Mouse (Mus musculus) NIH3T3 (cell line): ENCODE data around the gene Pilrb1.
"Not testable (repeated sequence)": the region's sequence is repeated elsewhere in the genome, so short reads cannot be mapped to it uniquely, and the experiment has no call there.

Experiments used
- DNase-seq: peaks from one replicate; pipeline ENCODE4 v3.0.0-alpha.2; 2012; ENCODE audit warnings: low read depth

The Pilrb1 gene

DNA sequence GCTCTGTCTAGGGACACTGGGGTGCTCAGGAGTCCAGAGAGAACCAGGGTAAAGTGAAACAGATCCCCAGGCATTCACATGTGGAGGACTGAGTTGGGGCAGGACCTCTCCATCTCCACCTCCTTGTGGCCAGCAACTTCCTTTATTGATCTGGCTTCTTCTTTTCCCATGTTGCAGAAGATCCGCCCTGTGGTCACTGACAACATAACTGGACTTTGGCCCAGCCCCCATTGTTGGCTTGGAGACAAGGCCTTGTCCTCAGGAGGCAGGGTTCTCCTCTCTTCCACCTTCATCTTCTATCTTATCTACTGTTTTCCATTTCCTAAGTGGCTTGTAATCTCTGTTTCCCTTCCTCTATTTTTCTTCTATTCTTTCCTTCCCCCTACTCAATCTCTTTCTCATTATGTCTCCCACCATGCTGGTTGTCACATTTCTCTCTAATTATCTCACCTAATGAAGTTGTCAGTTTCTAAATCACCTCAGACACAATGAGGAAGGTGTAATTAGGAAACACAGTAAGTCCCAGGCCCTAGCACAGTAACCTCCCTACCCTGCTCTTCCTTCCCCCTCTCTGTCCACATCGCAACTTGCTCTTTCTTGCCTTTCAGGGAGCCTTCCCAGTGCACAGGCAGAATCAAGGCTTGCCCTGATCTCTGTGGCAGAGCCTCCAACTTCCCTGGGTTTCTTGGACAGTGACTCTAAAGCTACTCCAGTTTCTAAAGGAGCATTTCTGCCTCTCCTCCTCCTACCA is at the start of gene Pilrb1:
Pilrb1 (minus strand) TSS at position 147 of the 751 bp plus-strand sequence.
- DNase-seq = not testable (repeated sequence)

GRCm38 (mm10) chr5:137897812-137898211 is 39.9 kb upstream of the Pilrb1 start:
- DNase-seq = no peak

GRCm38 (mm10) chr5:137892954-137893353 is 35.0 kb upstream of the Pilrb1 start:
- DNase-seq = no peak

- DNase-seq = peak; percentile 8
Measured at GRCm38 (mm10) chr5:137887666-137888065, 29.8 kb upstream of the Pilrb1 start.

DNA sequence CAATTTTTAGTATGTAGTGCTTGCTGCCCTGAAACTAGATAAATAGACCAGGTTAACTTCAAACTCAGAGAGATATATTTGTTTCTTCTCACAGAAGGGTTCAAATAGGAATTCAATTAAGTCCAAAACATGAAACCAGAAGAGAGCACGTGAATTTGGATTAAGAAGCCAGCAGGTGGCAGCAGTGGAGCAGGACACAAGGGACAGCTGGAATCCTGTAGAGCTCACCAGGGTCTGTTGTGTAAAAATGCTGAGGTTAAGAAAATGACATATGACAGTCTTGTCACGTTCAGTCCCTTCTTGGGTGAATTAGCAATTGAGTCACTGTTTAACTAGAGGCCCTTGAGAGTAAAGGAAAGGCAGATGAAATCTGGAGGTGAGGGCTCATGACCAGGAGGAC is 28.0 kb upstream of the Pilrb1 start:
- DNase-seq = peak; percentile 80

GRCm38 (mm10) chr5:137883345-137883744 is 25.4 kb upstream of the Pilrb1 start:
- no peak for DNase-seq

GRCm38 (mm10) chr5:137882922-137883321 is 25.0 kb upstream of the Pilrb1 start:
- DNase-seq = no peak

DNA sequence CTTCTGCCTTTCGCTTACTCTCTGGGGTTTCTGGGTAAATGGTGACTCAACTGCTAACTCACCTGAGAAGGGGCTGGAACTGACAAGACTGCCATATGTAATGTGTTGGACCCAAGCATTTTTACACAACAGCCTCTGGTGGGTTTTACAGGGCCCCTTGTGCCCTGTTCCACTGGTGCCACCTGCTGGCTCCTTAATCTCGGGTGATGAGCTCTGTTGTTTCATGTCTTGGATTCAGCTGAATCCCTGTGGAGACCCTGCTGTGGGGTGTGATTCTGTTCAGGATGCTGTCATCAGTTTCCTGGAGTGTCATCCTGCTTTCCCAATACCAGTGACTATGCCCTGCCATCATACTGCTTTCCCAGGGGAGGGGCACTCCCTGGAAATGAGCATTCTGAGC is 20.0 kb upstream of the Pilrb1 start:
- DNase-seq = peak; percentile 39

- DNase-seq = no peak
Measured at GRCm38 (mm10) chr5:137875054-137875453, 17.1 kb upstream of the Pilrb1 start.

DNA sequence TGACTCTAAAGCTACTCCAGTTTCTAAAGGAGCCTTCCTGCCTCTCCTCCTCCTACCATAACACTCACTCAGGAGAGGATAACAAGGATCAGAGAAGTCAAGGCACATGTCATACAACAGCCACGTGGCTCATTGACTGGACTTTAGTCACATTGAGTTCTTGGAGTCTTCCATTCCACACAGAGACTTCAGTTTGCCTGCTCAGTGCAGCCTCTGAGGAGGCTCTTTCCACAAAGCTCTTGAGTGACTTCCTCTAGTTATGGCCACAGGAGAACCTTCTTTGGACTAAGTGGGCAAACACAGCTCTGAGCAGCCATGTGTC is 14.4 kb upstream of the Pilrb1 start:
- not testable (repeated sequence) for DNase-seq

DNA sequence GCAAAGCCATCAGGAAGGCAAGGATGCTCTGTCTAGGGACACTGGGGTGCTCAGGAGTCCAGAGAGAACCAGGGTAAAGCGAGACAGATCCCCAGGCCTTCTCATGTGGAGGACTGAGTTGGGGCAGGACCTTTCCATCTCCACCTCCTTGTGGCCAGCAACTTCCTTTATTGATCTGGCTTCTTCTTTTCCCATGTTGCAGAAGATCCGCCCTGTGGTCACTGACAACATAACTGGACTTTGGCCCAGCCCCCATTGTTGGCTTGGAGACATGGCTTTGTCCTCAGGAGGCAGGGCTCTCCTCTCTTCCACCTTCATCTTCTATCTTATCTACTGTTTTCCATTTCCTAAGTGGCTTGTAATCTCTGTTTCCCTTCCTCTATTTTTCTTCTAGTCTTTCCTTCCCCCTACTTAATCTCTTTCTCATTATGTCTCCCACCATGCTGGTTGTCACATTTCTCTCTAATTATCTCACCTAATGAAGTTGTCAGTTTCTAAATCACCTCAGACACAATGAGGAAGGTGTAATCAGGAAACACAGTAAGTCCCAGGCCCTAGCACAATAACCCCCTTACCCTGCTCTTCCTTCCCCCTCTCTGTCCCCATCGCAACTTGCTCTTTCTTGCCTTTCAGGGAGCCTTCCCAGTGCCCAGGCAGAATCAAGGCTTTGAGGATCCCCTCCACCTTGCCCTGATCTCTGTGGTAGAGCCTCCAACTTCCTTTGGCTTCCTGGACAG is 13.9 kb upstream of the Pilrb1 start, which contains the start of gene Pilrb2:
Pilrb2 (minus strand) TSS at position 172 of the 737 bp plus-strand sequence.
- DNase-seq = not testable (repeated sequence)

DNA sequence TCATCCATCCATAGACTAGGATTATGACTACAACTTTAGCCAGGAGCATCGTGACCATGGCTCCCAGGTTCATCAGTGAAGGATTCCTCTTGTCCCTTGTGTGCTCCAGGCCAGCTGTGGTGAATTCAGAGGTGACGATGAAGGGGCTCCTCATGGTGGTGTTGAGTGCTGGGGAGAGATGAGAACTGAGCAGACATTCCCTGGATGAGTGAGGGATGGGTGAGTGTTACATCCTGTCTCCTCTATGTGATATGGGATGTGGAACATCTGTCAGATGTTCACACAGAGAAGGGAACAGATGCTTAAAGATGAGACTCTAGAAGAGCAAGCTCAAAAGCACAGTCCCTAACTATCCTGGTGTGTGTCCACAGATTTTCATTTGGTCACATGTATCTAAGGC is 10.7 kb upstream of the Pilrb1 start:
- not testable (repeated sequence) for DNase-seq

- not testable (repeated sequence) for DNase-seq
Measured at GRCm38 (mm10) chr5:137864008-137864407, 6.1 kb upstream of the Pilrb1 start.

- not testable (repeated sequence) for DNase-seq
Measured at GRCm38 (mm10) chr5:137856870-137857269, 1.0 kb downstream of the Pilrb1 start.

GRCm38 (mm10) chr5:137854907-137855306 is 3.0 kb downstream of the Pilrb1 start:
- not testable (repeated sequence) for DNase-seq

GRCm38 (mm10) chr5:137850313-137850712 is 7.6 kb downstream of the Pilrb1 start:
- DNase-seq = not testable (repeated sequence)

- not testable (repeated sequence) for DNase-seq
Measured at GRCm38 (mm10) chr5:137837110-137837509, 20.8 kb downstream of the Pilrb1 start.

DNA sequence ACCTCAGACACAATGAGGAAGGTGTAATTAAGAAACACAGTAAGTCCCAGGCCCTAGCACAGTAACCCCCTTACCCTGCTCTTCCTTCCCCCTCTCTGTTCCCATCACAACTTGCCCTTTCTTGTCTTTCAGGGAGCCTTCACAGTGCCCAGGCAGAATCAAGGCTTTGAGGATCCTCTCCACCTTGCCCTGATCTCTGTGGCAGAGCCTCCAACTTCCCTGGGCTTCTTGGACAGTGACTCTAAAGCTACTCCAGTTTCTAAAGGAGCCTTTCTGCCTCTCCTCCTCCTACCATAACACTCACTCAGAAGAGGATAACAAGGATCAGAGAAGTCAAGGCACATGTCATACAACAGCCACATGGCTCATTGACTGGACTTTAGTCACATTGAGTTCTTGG is 21.3 kb downstream of the Pilrb1 start:
- DNase-seq = no peak

DNA sequence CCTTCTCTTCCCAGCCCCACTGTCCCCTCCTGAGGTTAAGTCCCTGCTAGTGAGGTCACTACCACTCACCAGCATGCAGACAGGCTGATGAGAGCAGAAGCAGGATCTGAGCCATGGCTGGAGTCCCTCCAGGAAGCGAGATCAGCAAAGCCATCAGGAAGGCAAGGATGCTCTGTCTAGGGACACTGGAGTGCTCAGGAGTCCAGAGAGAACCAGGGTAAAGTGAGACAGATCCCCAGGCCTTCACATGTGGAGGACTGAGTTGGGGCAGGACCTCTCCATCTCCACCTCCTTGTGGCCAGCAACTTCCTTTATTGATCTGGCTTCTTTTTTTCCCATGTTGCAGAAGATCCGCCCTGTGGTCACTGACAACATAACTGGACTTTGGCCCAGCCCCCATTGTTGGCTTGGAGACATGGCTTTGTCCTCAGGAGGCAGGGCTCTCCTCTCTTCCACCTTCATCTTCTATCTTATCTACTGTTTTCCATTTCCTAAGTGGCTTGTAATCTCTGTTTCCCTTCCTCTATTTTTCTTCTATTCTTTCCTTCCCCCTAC is 21.9 kb downstream of the Pilrb1 start, which contains the start of gene Pilra:
Pilra (minus strand) TSS at position 316 of the 555 bp plus-strand sequence.
- not testable (repeated sequence) for DNase-seq

- DNase-seq = no peak
Measured at GRCm38 (mm10) chr5:137833500-137833899, 24.4 kb downstream of the Pilrb1 start.

GRCm38 (mm10) chr5:137831506-137831905 is 26.4 kb downstream of the Pilrb1 start:
- DNase-seq = peak; percentile 28

- DNase-seq = no peak
Measured at GRCm38 (mm10) chr5:137831106-137831505, 26.8 kb downstream of the Pilrb1 start.

DNA sequence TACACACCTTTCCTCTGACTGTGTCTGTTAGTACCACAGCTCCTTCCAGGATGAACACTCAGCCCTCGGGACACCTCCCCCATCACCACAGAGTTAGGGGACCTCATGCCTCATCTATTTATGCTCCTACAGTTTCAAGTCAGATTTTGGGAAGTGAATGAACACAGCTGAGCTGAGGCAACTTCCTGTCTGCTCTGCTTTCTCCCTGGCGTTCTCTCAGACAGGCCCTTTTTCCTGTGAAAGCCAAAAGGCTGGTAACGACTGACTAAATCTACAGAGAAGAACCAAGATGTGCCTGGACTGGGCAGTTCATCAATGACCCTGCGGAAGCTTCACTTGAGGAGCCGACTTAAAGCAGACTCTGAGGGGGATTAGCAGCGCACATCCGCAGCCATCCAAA is 27.7 kb downstream of the Pilrb1 start:
- DNase-seq = no peak
